Mouse (Mus musculus) lung, embryonic 14.5 days (tissue): ENCODE measurements around the gene Calm3. TPM values are rescaled to one million over a fixed set of nuclear protein-coding genes. Genes with fewer than 3 reads are reported as not detected.

ENCODE experiments used
- ATAC-seq: fragments of 200-750 bp; cut with Nextera tagmentation; 2 replicates; pipeline ENCODE4 v1.8.0; 2017; ENCODE audit warnings: mild to moderate bottlenecking, moderate TSS enrichment, moderate library complexity; ENCODE audit not compliant: insufficient read depth
- DNase-seq: peaks from one replicate; pipeline ENCODE4 v3.0.0-alpha.2; 2015
- H3K27ac ChIP-seq: fragments of 300-500 bp; sonication (generic); 2 replicates; pipeline ENCODE4 v1.5.1; 2014; ENCODE audit warnings: low read depth, mild to moderate bottlenecking, moderate library complexity
- H3K27me3 ChIP-seq: fragments of 300-500 bp; sonication (generic); 2 replicates; pipeline ENCODE4 v1.6.1; 2014; ENCODE audit warnings: low read length, control low read depth; ENCODE audit not compliant: insufficient read depth
- H3K36me3 ChIP-seq: fragments of 300-500 bp; sonication (generic); 2 replicates; pipeline ENCODE4 v1.6.1; 2014; ENCODE audit warnings: control low read depth; ENCODE audit not compliant: insufficient read depth
- H3K4me1 ChIP-seq: fragments of 300-500 bp; sonication (generic); 2 replicates; pipeline ENCODE4 v1.6.1; 2014; ENCODE audit warnings: antibody characterized with exemption, control low read depth; ENCODE audit not compliant: insufficient read depth
- H3K4me2 ChIP-seq: fragments of 300-500 bp; sonication (generic); 2 replicates; pipeline ENCODE4 v1.6.1; 2014; ENCODE audit warnings: mild to moderate bottlenecking
- H3K4me3 ChIP-seq: fragments of 300-500 bp; sonication (generic); 2 replicates; pipeline ENCODE4 v1.5.1; 2014; ENCODE audit warnings: low read depth, low read length
- H3K9ac ChIP-seq: fragments of 300-500 bp; sonication (generic); 2 replicates; pipeline ENCODE4 v1.6.1; 2014
- H3K9me3 ChIP-seq: fragments of 300-500 bp; sonication (generic); 2 replicates; pipeline ENCODE4 v1.6.1; 2016; ENCODE audit warnings: low read depth, low read length, control low read depth
- CTCF ChIP-seq: IDR thresholded peaks from 2 replicates; pipeline ENCODE4 v1.5.1; 2016; ENCODE audit warnings: antibody characterized with exemption, low read depth
- WGBS: fragments of 180-500 bp; shearing (Covaris S2); extraction: QIAGEN DNeasy Blood & Tissue Kit; methylation state at CpG from one replicate; pipeline ENCODE4 v1.1.7; 2014; 5-methylcytosine and 5-hydroxymethylcytosine counted together
- polyA plus RNA-seq: library from polyadenylated mRNA; unstranded; fragments of >200 nt; fragmentation: Nextera tagmentation; extraction: Ambion mirVana; gene quantifications from 2 replicates; pipeline ENCODE4 v1.2.1, GENCODE M21; 2014

Gene Calm3
- polyA plus RNA-seq, 1 experiment from 2014 or later = 155 TPM

DNA sequence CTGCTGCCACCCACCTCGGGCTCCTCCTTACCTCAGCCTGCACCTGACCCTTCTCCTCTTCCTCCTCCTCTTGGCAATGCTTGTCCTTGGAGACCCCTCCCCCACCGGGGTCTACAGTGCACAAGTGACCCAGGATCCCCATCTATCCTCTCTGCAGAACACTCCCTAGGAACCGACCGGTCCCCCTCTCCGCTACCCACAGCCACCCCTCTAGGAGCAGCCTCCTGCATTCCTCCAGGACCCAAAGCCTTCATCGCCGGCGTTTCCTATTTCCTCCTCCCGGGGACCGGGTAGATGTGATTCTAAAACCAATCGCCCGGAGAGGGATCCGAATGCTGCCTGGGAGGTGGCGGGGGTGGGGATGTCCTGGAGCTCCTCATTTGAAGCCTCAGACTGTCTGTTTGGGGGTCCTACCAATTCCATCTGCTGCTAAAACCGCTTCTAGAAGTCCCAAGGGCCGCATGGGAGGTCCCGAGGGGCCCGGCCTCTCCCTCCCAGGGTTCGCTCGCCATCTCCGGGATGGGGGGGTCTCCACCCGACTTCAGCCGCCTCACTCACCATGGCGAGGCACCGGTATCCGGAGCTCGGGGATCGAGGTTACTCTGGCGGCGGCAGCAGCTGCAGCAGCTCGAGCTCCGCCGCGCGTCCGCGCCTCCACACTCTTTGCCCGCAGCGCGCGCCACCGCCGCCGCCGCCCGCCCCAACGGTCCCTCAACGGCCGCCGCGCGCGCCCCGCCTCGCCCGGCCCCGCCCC lies 454 bp downstream of the Calm3 start:
- peak overlapping the region; percentile 97 for H3K4me2 ChIP-seq
- peak overlapping the region; percentile 83 for H3K9ac ChIP-seq
- TF ChIP-seq CTCF = no peak
- peaks cover 17% of the 10 kb centered on the region for H3K4me1 ChIP-seq
- H3K9me3 ChIP-seq = no peaks in the 10 kb centered on the region
- H3K27ac ChIP-seq = peak overlapping the region; percentile 96
- WGBS = under 1% methylated on average over 57 of the region's 57 CpGs
- H3K36me3 ChIP-seq = peaks cover 34% of the 10 kb centered on the region
- no peak for DNase-seq
- ATAC-seq = peak; percentile 10; the same call in 1 of the 2 replicates
- peak overlapping the region; percentile 69 for H3K4me3 ChIP-seq
- H3K27me3 ChIP-seq = no peaks in the 10 kb centered on the region

DNA sequence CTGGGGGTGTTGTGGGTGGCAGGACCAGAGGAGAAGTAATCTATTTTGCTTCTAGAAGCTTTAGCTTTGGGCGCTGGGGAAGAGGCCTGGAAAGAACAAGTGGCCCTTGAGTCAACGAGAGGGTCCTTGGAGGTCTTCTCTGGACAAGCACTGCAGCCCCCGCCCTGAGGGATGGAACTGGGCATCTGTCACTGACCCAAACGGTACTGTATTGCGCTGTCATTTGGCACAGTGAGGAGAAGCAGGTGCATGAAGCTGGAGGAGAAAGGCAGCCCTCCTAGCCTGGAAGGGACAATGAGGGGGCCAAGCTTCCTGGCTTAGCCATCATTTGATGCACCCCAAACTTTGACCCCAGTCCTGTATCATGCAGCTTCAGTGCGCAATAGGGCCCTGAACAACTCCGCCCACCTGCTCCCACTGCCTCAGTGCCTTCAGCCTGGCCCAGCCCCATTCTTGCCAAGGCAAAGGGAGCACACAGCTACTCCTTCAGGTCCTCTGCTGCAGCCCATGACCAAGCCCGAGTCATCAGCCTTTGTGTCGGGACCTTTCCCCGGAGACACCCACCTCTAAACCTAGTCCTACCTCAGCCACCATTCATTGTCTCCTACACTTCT lies 1.4 kb downstream of the Calm3 start:
- DNase-seq = no peak
- H3K4me1 ChIP-seq = peaks cover 17% of the 10 kb centered on the region

DNA sequence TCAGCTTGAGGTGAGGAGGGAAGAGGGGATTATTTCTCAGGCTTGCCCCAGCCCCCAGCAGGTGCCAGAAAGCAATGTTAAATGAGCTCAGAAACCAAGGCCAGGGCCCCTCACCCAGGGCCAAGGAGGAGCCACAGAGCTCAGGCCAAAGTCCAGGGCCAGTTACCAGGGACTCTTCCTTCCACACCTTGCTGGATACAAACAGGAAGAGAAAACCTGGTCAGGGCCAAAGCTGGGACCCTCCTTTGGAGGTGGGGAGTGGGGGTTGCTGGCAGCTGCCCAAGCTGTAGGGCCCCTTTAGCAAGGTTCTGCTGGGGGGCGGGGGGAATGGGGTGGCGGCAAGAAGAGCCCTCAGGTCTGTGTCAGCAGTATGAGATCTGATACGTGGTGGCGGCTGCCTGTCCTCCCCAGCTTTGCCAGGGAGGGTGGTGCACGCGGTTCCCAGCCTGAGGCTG lies 2.0 kb downstream of the Calm3 start:
- Histone ChIP-seq H3K9me3 (no peaks in the 10 kb centered on the region), H3K36me3 (peaks cover 50% of the 10 kb centered on the region), H3K4me2 (peak overlapping the region; percentile 97), H3K4me1 (peaks cover 17% of the 10 kb centered on the region), H3K4me3 (peak overlapping the region; percentile 69), H3K9ac (peak overlapping the region; percentile 83), H3K27me3 (no peaks in the 10 kb centered on the region), H3K27ac (peak overlapping the region; percentile 63; the same call in 1 of the 2 replicates)
- DNase-seq = no peak
- 47% methylated on average over 6 of the region's 6 CpGs for WGBS
- no peak for ATAC-seq
- TF ChIP-seq CTCF = no peak

More for the DNA sequence above, 1.4 kb downstream of the Calm3 start:
- Histone ChIP-seq H3K9ac (peak overlapping the region; percentile 83), H3K4me2 (peak overlapping the region; percentile 97), H3K27me3 (no peaks in the 10 kb centered on the region), H3K27ac (peak overlapping the region; percentile 96; the same call in 1 of the 2 replicates), H3K36me3 (peaks cover 44% of the 10 kb centered on the region), H3K9me3 (no peaks in the 10 kb centered on the region), H3K4me3 (peak overlapping the region; percentile 69)
- ATAC-seq = no peak
- TF ChIP-seq CTCF = no peak
- WGBS = 42% methylated on average over 10 of the region's 10 CpGs

DNA sequence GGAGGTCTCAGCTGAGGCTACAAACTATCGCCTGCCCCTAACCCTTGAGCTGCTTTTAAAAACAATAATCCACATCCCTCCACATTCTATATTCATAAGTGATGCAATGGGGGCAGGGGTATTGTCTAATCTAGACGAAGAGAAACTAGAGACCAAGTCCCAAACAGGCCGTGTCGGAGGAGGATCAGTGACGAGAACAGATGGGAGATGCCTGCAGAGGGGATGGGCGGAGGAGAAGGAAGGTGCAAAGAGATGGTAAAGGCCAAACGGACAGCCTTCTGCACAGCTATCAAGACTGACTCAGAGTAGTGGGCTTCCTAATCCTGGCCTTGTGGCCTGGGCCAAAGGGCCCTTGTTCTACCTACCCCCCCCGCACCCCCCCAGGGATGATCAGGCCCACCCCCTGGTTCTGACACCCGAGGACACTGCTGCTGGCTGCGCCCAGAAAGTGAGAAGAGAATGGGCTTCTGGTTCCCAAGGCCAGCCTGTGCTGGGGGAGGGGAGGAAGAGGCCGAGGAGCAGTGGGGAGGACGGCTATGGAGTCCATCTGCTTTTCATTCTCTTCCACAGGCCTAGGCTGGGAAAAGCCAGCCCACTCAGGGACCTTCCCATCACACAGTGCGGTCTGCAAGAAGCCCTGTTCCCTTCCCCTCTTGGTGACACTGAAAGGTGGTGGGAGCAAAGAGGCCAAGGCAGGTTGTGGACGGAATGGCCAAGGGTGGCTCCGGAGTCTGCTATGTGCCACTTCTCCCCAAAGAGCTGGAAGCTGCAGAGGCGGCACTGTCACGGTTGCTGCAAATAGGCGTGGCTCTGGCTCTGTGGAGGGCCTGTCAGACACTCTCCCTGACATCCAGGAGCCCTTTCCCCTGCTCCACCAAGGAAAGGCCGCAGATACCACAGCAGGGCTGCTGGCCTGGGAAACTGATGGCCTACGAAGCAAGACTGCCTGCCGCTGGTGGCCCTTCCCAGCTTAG lies 2.8 kb downstream of the Calm3 start:
- 44% methylated on average over 21 of the region's 21 CpGs for WGBS
- no peak for TF ChIP-seq CTCF
- Histone ChIP-seq H3K27ac (peak overlapping the region; percentile 63; the same call in 1 of the 2 replicates), H3K9me3 (no peaks in the 10 kb centered on the region), H3K36me3 (peaks cover 58% of the 10 kb centered on the region), H3K4me2 (peak overlapping the region; percentile 97), H3K9ac (peak overlapping the region; percentile 83), H3K27me3 (no peaks in the 10 kb centered on the region), H3K4me1 (peaks cover 17% of the 10 kb centered on the region), H3K4me3 (peak overlapping the region; percentile 69)
- ATAC-seq (no peak), DNase-seq (no peak)

DNA sequence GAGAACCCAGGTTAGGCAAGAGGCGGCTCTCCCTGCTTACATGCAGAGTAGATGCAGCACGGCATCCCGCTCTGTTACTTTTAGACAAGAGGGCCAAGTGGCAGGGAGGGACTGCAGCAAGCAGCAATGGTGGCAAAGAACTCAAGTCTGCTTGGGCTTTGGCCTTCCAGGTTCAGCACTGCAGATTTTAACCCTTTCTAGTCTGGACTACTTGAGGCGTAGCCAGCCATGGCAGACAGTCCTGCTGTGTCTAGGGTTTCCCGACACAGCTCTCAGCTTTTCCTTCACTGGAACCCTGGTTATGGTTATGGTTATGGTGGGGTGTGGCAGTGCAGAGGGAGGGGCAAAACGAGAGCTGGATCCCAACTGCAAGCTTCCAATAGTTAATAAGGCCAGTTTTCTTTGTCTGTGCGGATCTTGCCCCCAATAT lies 3.7 kb downstream of the Calm3 start:
- Histone ChIP-seq H3K4me1 (peaks cover 17% of the 10 kb centered on the region), H3K4me2 (no peak overlapping the region), H3K27me3 (no peaks in the 10 kb centered on the region), H3K27ac (no peak overlapping the region), H3K9me3 (no peaks in the 10 kb centered on the region), H3K4me3 (no peak overlapping the region), H3K9ac (peak overlapping the region; percentile 20; the same call in 1 of the 2 replicates), H3K36me3 (peaks cover 67% of the 10 kb centered on the region)
- WGBS = 77% methylated on average over 7 of the region's 7 CpGs
- DNase-seq (no peak), ATAC-seq (no peak)
- no peak for TF ChIP-seq CTCF

DNA sequence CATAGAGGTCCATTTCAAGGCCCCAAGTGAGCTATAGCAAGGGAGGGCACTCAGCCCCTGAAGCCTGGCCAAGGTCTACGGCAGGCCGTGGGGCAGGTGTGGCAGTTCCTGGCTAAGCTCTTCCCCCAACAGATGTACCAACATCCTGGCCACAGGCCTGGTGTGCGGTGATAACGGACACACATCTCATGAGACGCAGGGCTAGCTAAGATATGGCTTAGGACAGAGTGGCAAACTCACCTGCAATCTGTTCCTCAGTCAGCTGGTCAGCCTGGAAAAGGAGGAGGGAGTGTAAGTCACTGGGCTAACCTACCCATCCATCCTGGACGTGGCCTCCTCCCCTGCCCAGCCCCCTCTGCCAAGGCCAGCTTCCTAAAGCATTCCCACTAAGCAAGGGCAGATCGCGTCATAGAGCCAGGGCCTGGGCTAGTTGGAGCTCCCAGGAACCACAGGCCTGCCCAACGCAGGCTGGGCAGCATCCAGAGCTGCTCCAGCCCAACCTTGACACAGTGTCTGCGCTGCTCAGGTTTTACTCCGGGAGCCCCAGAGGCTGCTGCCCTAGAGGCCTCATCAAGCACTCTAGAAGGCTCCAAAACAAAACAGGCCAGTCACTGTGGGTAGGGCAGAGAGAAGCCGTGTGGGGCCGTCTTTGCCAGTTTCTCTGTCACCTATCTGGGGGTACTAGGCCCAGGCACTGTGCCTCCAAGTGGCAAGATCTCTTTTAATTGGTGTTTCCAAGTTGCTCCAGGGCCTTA lies 4.3 kb downstream of the Calm3 start:
- no peak for DNase-seq
- no peaks in the 10 kb centered on the region for H3K27me3 ChIP-seq
- no peak for TF ChIP-seq CTCF
- ATAC-seq = no peak
- no peaks in the 10 kb centered on the region for H3K9me3 ChIP-seq
- H3K4me2 ChIP-seq = no peak overlapping the region
- 74% methylated on average over 13 of the region's 13 CpGs for WGBS
- no peak overlapping the region for H3K27ac ChIP-seq
- peaks cover 73% of the 10 kb centered on the region for H3K36me3 ChIP-seq
- H3K9ac ChIP-seq = peak overlapping the region; percentile 20; the same call in 1 of the 2 replicates
- H3K4me1 ChIP-seq = peaks cover 17% of the 10 kb centered on the region
- no peak overlapping the region for H3K4me3 ChIP-seq
